Mouse (Mus musculus): ENCODE results near the gene Aadat.
"Not testable (repeated sequence)": the region's sequence is repeated elsewhere in the genome, so short reads cannot be mapped to it uniquely, and the experiment has no call there.

Gene Aadat

GRCm38 (mm10) chr8:60505653-60506521 lies at the start of gene Aadat:
Aadat (plus strand) TSS chr8:60505932.
- DNase-seq, result peak; percentile 90

GRCm38 (mm10) chr8:60466686-60467335 lies 38.9 kb upstream of the Aadat start:
- DNase-seq, result no peak

GRCm38 (mm10) chr8:60490147-60490546 lies 15.6 kb upstream of the Aadat start:
- no peak for DNase-seq

GRCm38 (mm10) chr8:60491871-60492270 lies 13.9 kb upstream of the Aadat start:
- peak; percentile 29 for DNase-seq

- DNase-seq, result peak; percentile 64
Observed at GRCm38 (mm10) chr8:60492471-60492870, 13.3 kb upstream of the Aadat start.

GRCm38 (mm10) chr8:60494606-60495005 lies 11.1 kb upstream of the Aadat start:
- peak; percentile 79 for DNase-seq

- not testable (repeated sequence) for DNase-seq
Observed at GRCm38 (mm10) chr8:60495046-60495445, 10.7 kb upstream of the Aadat start.

GRCm38 (mm10) chr8:60503098-60503497 lies 2.6 kb upstream of the Aadat start, which contains the start of gene Gm10283:
Gm10283 (minus strand) TSS chr8:60503198.
- no peak for DNase-seq

GRCm38 (mm10) chr8:60518286-60518685 lies 12.6 kb downstream of the Aadat start:
- no peak for DNase-seq

GRCm38 (mm10) chr8:60534945-60535344 lies 29.2 kb downstream of the Aadat start:
- no peak for DNase-seq

- DNase-seq, result no peak
Observed at GRCm38 (mm10) chr8:60566783-60567182, 61.1 kb downstream of the Aadat start.

GRCm38 (mm10) chr8:60577231-60577630 lies 71.5 kb downstream of the Aadat start:
- DNase-seq, result no peak

GRCm38 (mm10) chr8:60583369-60583768 lies 77.6 kb downstream of the Aadat start:
- DNase-seq, result no peak

- DNase-seq, result peak; percentile 77
Observed at GRCm38 (mm10) chr8:60591352-60592105, 85.8 kb downstream of the Aadat start.

- peak; percentile 54 for DNase-seq
Observed at GRCm38 (mm10) chr8:60594761-60595160, 89.0 kb downstream of the Aadat start.

Measured in heart, adult 11 months (tissue).